Mouse (Mus musculus) MEL (cell line): ENCODE data around the gene Ensa. TPM values are rescaled to one million over a fixed set of nuclear protein-coding genes. Genes with fewer than 3 reads are reported as not detected.
"Not testable (repeated sequence)": the region's sequence is repeated elsewhere in the genome, so short reads cannot be mapped to it uniquely, and the experiment has no call there.

Experiments
- DNase-seq: peaks from one replicate; pipeline ENCODE4 v3.0.0; 2011; ENCODE audit warnings: low read depth, low spot score
- H3K27ac ChIP-seq: 2 replicates; pipeline ENCODE4 v1.5.1; 2012; ENCODE audit warnings: low read depth, mild to moderate bottlenecking, control low read depth, low read length, moderate library complexity; ENCODE audit not compliant: control insufficient read depth
- H3K27me3 ChIP-seq, 2 experiments: fragments of 150-350 bp in 1 of 2; sonication (generic) in 1 of 2; 2 replicates each; pipeline ENCODE4 v1.6.1; 2012; ENCODE audit warnings: low read length in 2 of 2, mild to moderate bottlenecking in 2 of 2, improper control_type of control experiment in 1 of 2, moderate library complexity in 1 of 2; ENCODE audit not compliant: insufficient read depth in 2 of 2, control insufficient read depth in 1 of 2
- H3K36me3 ChIP-seq, 2 experiments: 2 replicates each; pipeline ENCODE4 v1.6.1; 2012 to 2014; ENCODE audit warnings: low read length in 2 of 2, improper control_type of control experiment in 1 of 2, inconsistent platforms in 1 of 2, mild to moderate bottlenecking in 1 of 2; ENCODE audit not compliant: insufficient read depth in 2 of 2, control insufficient read depth in 1 of 2
- H3K4me1 ChIP-seq, 2 experiments: fragments of 150-350 bp in 1 of 2; sonication (generic) in 1 of 2; 2 replicates each; pipeline ENCODE4 v1.6.1; 2012; ENCODE audit warnings: low read length in 2 of 2, improper control_type of control experiment in 1 of 2, mild to moderate bottlenecking in 1 of 2; ENCODE audit not compliant: insufficient read depth in 2 of 2, control insufficient read depth in 1 of 2
- H3K4me3 ChIP-seq, 2 experiments: fragments of 150-350 bp in 1 of 2; sonication (generic) in 1 of 2; 2 replicates each; pipeline ENCODE4 v1.5.1; 2012; ENCODE audit warnings: low read depth in 2 of 2, low read length in 2 of 2, mild to moderate bottlenecking in 2 of 2, moderate library complexity in 2 of 2, control low read depth in 1 of 2, improper control_type of control experiment in 1 of 2; ENCODE audit not compliant: control insufficient read depth in 1 of 2, insufficient read depth in 1 of 2
- H3K79me2 ChIP-seq: 2 replicates; pipeline ENCODE4 v1.6.1; 2012; ENCODE audit warnings: mild to moderate bottlenecking, low read length, moderate library complexity; ENCODE audit not compliant: control insufficient read depth, poor library complexity, insufficient read depth
- H3K9ac ChIP-seq: 2 replicates; pipeline ENCODE4 v1.6.1; 2012; ENCODE audit warnings: low read depth, mild to moderate bottlenecking, control low read depth, low read length, moderate library complexity; ENCODE audit not compliant: control insufficient read depth, poor library complexity, severe bottlenecking
- H3K9me3 ChIP-seq: fragments of 150-350 bp; sonication (generic); replicated peaks from 2 replicates; pipeline ENCODE4 v1.6.1; 2012; ENCODE audit warnings: mild to moderate bottlenecking, low read length, improper control_type of control experiment, moderate library complexity; ENCODE audit not compliant: insufficient read depth
- CHD2 ChIP-seq: IDR thresholded peaks from 2 replicates; pipeline ENCODE4 v1.6.1; 2011; ENCODE audit warnings: low read length, improper control_type of control experiment
- CTCF ChIP-seq, 3 experiments: IDR thresholded peaks in 2 of 3; conservative IDR thresholded peaks in 1 of 3; 2 replicates each; pipeline ENCODE4 v1.5.1; 2011 to 2012; ENCODE audit warnings: low read length in 3 of 3, low read depth in 2 of 3, mild to moderate bottlenecking in 2 of 3, improper control_type of control experiment in 1 of 3, inconsistent platforms in 1 of 3, mixed read lengths in 1 of 3, moderate library complexity in 1 of 3; ENCODE audit not compliant: control insufficient read depth in 1 of 3, insufficient read depth in 1 of 3, poor library complexity in 1 of 3, severe bottlenecking in 1 of 3
- E2F4 ChIP-seq: IDR thresholded peaks from 2 replicates; pipeline ENCODE4 v1.6.1; 2011; ENCODE audit warnings: low read depth, low read length, improper control_type of control experiment, borderline replicate concordance
- ETS1 ChIP-seq: IDR thresholded peaks from 2 replicates; pipeline ENCODE4 v1.6.1; 2012; ENCODE audit warnings: low read depth, mild to moderate bottlenecking, inconsistent platforms, low read length, improper control_type of control experiment, moderate library complexity
- GATA1 ChIP-seq: IDR thresholded peaks from 2 replicates; pipeline ENCODE4 v1.6.1; 2011; ENCODE audit warnings: low read depth, low read length, improper control_type of control experiment
- HCFC1 ChIP-seq: IDR thresholded peaks from 2 replicates; pipeline ENCODE4 v1.6.1; 2012; ENCODE audit warnings: low read depth, mild to moderate bottlenecking, inconsistent platforms, low read length, improper control_type of control experiment, moderate library complexity
- JUND ChIP-seq: IDR thresholded peaks from 2 replicates; pipeline ENCODE4 v1.6.1; 2011; ENCODE audit warnings: low read depth, mild to moderate bottlenecking, improper control_type of control experiment, low read length
- KAT2A ChIP-seq: conservative IDR thresholded peaks from 2 replicates; pipeline ENCODE4 v1.6.1; 2012; ENCODE audit warnings: low read depth, low read length, improper control_type of control experiment, inconsistent platforms
- MAFK ChIP-seq: IDR thresholded peaks from 2 replicates; pipeline ENCODE4 v1.6.1; 2011; ENCODE audit warnings: low read depth, mild to moderate bottlenecking, low read length, improper control_type of control experiment, borderline replicate concordance
- MAX ChIP-seq: IDR thresholded peaks from 2 replicates; pipeline ENCODE4 v1.6.1; 2011; ENCODE audit warnings: low read length, improper control_type of control experiment
- MAZ ChIP-seq: IDR thresholded peaks from 2 replicates; pipeline ENCODE4 v1.6.1; 2012; ENCODE audit warnings: low read depth, mild to moderate bottlenecking, inconsistent platforms, low read length, improper control_type of control experiment
- MEF2A ChIP-seq: IDR thresholded peaks from 2 replicates; pipeline ENCODE4 v1.6.1; 2014; ENCODE audit warnings: low read depth, mild to moderate bottlenecking, inconsistent platforms, low read length, improper control_type of control experiment; ENCODE audit not compliant: poor library complexity, insufficient replicate concordance, severe bottlenecking; ENCODE audit errors: extremely low read depth
- MXI1 ChIP-seq: IDR thresholded peaks from 2 replicates; pipeline ENCODE4 v1.6.1; 2011; ENCODE audit warnings: mild to moderate bottlenecking, low read depth, low read length, improper control_type of control experiment
- MYB ChIP-seq: IDR thresholded peaks from 2 replicates; pipeline ENCODE4 v1.6.1; 2011; ENCODE audit warnings: mild to moderate bottlenecking, low read depth, low read length, improper control_type of control experiment
- NRF1 ChIP-seq: IDR thresholded peaks from 2 replicates; pipeline ENCODE4 v1.6.1; 2014; ENCODE audit warnings: low read depth, mild to moderate bottlenecking, inconsistent platforms, low read length, improper control_type of control experiment, moderate library complexity; ENCODE audit not compliant: poor library complexity, insufficient read depth, severe bottlenecking
- RAD21 ChIP-seq: IDR thresholded peaks from 2 replicates; pipeline ENCODE4 v1.6.1; 2011; ENCODE audit warnings: mild to moderate bottlenecking, low read depth, low read length, improper control_type of control experiment
- RCOR1 ChIP-seq: IDR thresholded peaks from 2 replicates; pipeline ENCODE4 v1.6.1; 2012; ENCODE audit warnings: low read depth, mild to moderate bottlenecking, inconsistent platforms, low read length, improper control_type of control experiment
- TAL1 ChIP-seq: IDR thresholded peaks from 2 replicates; pipeline ENCODE4 v1.6.1; 2012; ENCODE audit warnings: mild to moderate bottlenecking, inconsistent platforms, low read length, moderate library complexity, mixed read lengths
- TBP ChIP-seq: IDR thresholded peaks from 2 replicates; pipeline ENCODE4 v1.8.0; 2011; ENCODE audit warnings: low read depth, low read length, improper control_type of control experiment
- TCF12 ChIP-seq: IDR thresholded peaks from 2 replicates; pipeline ENCODE4 v1.6.1; 2014; ENCODE audit warnings: low read depth, mild to moderate bottlenecking, inconsistent platforms, low read length, improper control_type of control experiment, moderate library complexity
- UBTF ChIP-seq: IDR thresholded peaks from 2 replicates; pipeline ENCODE4 v1.6.1; 2012; ENCODE audit warnings: low read depth, mild to moderate bottlenecking, inconsistent platforms, low read length, improper control_type of control experiment, moderate library complexity, borderline replicate concordance; ENCODE audit not compliant: insufficient read depth
- ZKSCAN1 ChIP-seq: IDR thresholded peaks from 2 replicates; pipeline ENCODE4 v1.6.1; 2012; ENCODE audit warnings: low read depth, mild to moderate bottlenecking, inconsistent platforms, low read length, improper control_type of control experiment, moderate library complexity
- polyA plus RNA-seq, 2 experiments: library from polyadenylated mRNA; stranded (reverse) in 1 of 2; unstranded in 1 of 2; fragments of >175 nt in 1 of 2; fragments of >200 nt in 1 of 2; gene quantifications; 2 replicates each; pipeline versions ENCODE4 v1.2.1 to v1.2.4; 2012; ENCODE audit warnings: low replicate concordance in 2 of 2, low read depth in 1 of 2; ENCODE audit not compliant: insufficient read length in 2 of 2, insufficient read depth in 1 of 2, missing spikeins in 1 of 2
- total RNA-seq: library from RNA; depleted of rRNA; stranded (reverse); fragments of 300-350 nt; gene quantifications from 2 replicates; pipeline ENCODE4 v1.2.3, GENCODE M21; 2012

The Ensa gene
- total and polyA plus RNA-seq, 3 experiments: 85.2 to 90.5 TPM; not detected in 1

GRCm38 (mm10) chr3:95653473-95654034 lies 28.8 kb downstream of the Ensa start:
- TF ChIP-seq MEF2A (no peak), KAT2A (no peak), RCOR1 (no peak), JUND (no peak), E2F4 (no peak), HCFC1 (no peak), CTCF (IDR thresholded peaks at IDR 0.05 in 2 of 3, conservative IDR thresholded peaks at IDR 0.05 in 1 of 3; ENCODE audit: control insufficient read depth in 1 of 3, insufficient read depth in 1 of 3, low read depth in 2 of 3, low read length in 3 of 3, poor library complexity in 1 of 3, severe bottlenecking in 1 of 3) (no peak), TAL1 (no peak), CHD2 (no peak), TCF12 (no peak), MAFK (no peak), GATA1 (no peak), MYB (no peak)
- Histone ChIP-seq H3K9ac (no peak overlapping the region), H3K36me3 (peaks cover 0 to 39% of the 10 kb centered on the region in 2 experiments; a peak in 2 of 4 replicates), H3K79me2 (peaks cover 4% of the 10 kb centered on the region), H3K4me1 (peaks cover 19 to 40% of the 10 kb centered on the region in 2 experiments), H3K9me3 (no peaks in the 10 kb centered on the region), H3K27ac (no peak overlapping the region), H3K4me3 (no peak overlapping the region), H3K27me3 (no peaks in the 10 kb centered on the region)
- DNase-seq: no peak

- DNase-seq, H3K27ac ChIP-seq: not testable (repeated sequence)
- peaks cover 12% of the 10 kb centered on the region for H3K79me2 ChIP-seq
Measured at GRCm38 (mm10) chr3:95654371-95654770, 29.6 kb downstream of the Ensa start.

DNA sequence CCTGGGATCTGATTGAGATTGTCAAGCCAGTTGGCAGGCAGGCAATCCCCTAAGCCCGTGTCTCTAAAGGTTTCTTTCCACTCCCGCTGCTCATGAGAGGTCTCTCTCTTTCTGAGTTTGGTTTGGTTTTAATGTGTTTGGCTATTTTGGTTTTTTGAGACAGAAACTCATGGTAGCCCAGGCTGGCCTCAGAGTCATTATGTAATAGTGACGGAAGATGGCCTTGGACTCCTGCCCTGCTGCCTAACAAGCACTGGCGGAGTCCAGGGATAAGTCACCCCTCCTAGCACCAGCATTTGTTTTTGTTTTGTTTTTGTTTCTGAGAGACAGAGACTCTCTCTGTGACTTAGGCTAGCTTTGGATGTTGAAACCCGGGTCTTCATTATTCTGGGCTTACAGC lies 30.6 kb downstream of the Ensa start:
- no peak overlapping the region for H3K4me3 ChIP-seq
- H3K27me3 ChIP-seq: no peaks in the 10 kb centered on the region
- no peak for TF ChIP-seq MAZ
- TF ChIP-seq MYB: no peak
- no peak for TF ChIP-seq ZKSCAN1
- no peak for TF ChIP-seq ETS1
- TF ChIP-seq CTCF (IDR thresholded peaks at IDR 0.05 in 2 of 3, conservative IDR thresholded peaks at IDR 0.05 in 1 of 3; ENCODE audit: control insufficient read depth in 1 of 3, insufficient read depth in 1 of 3, low read depth in 2 of 3, low read length in 3 of 3, poor library complexity in 1 of 3, severe bottlenecking in 1 of 3): no peak
- no peak for TF ChIP-seq MAX
- TF ChIP-seq TBP: no peak
- TF ChIP-seq MXI1: no peak
- TF ChIP-seq NRF1: no peak
- no peak for TF ChIP-seq TCF12
- no peak for TF ChIP-seq UBTF
- no peak for TF ChIP-seq RAD21
- TF ChIP-seq MEF2A: no peak
- DNase-seq: no peak
- no peaks in the 10 kb centered on the region for H3K9me3 ChIP-seq
- H3K36me3 ChIP-seq: peaks cover 8 to 32% of the 10 kb centered on the region in 2 experiments
- H3K4me1 ChIP-seq: peaks cover 19 to 31% of the 10 kb centered on the region in 2 experiments
- peaks cover 23% of the 10 kb centered on the region for H3K79me2 ChIP-seq
- no peak overlapping the region for H3K9ac ChIP-seq
- no peak overlapping the region for H3K27ac ChIP-seq

More at GRCm38 (mm10) chr3:95654371-95654770, 29.6 kb downstream of the Ensa start:
- H3K27me3 ChIP-seq, H3K4me3 ChIP-seq, H3K9me3 ChIP-seq, H3K9ac ChIP-seq: not testable (repeated sequence)
- Histone ChIP-seq H3K4me1 (peaks cover 19 to 39% of the 10 kb centered on the region in 2 experiments), H3K36me3 (peaks cover 0 to 38% of the 10 kb centered on the region in 2 experiments; a peak in 2 of 4 replicates)
